Mouse (Mus musculus): ENCODE measurements around the gene Elovl2. TPM values are rescaled to one million over a fixed set of nuclear protein-coding genes. Genes with fewer than 3 reads are reported as not detected.

Elovl2 gene
- total and polyA plus RNA-seq, 3 experiments = not detected

GRCm38 (mm10) chr13:41235181-41235580 is 15.0 kb upstream of the Elovl2 start:
- no peak for TF ChIP-seq MYC (IDR thresholded peaks at IDR 0.05; ENCODE audit: low read depth, low read length)
- TF ChIP-seq ZC3H11A (IDR thresholded peaks at IDR 0.05; ENCODE audit: low read depth, low read length) = no peak
- no peak for TF ChIP-seq SMC3 (IDR thresholded peaks at IDR 0.05; ENCODE audit: low read depth, low read length)
- TF ChIP-seq MXI1 (IDR thresholded peaks at IDR 0.05; ENCODE audit: low read depth, low read length) = no peak
- TF ChIP-seq EP300 (IDR thresholded peaks at IDR 0.05; ENCODE audit: low read depth in 1 of 2, low read length in 2 of 2) = no peak
- no peak for TF ChIP-seq E2F4 (IDR thresholded peaks at IDR 0.05; ENCODE audit: borderline replicate concordance, low read depth, low read length)
- TF ChIP-seq ZMIZ1 (IDR thresholded peaks at IDR 0.05; ENCODE audit: low read depth, low read length) = no peak
- TF ChIP-seq NRF1 (IDR thresholded peaks at IDR 0.05; ENCODE audit: insufficient read depth, low read depth, low read length, poor library complexity, severe bottlenecking) = no peak
- no peak for TF ChIP-seq HCFC1 (IDR thresholded peaks at IDR 0.05; ENCODE audit: low read depth, low read length)
- TF ChIP-seq JUND (IDR thresholded peaks at IDR 0.05; ENCODE audit: low read depth, low read length) = no peak
- TF ChIP-seq POLR2A (IDR thresholded peaks at IDR 0.05; ENCODE audit: control insufficient read depth in 1 of 2, insufficient read depth in 1 of 2, low read depth in 1 of 2, low read length in 2 of 2, poor library complexity in 1 of 2) = no peak
- no peak for TF ChIP-seq BHLHE40 (IDR thresholded peaks at IDR 0.05; ENCODE audit: borderline replicate concordance, low read depth, low read length)
- TF ChIP-seq CTCF (IDR thresholded peaks at IDR 0.05 in 2 of 3, conservative IDR thresholded peaks at IDR 0.05 in 1 of 3; ENCODE audit: control insufficient read depth in 1 of 3, insufficient read depth in 1 of 3, low read depth in 2 of 3, low read length in 3 of 3, poor library complexity in 1 of 3, severe bottlenecking in 1 of 3) = no peak
- TF ChIP-seq MEF2A (IDR thresholded peaks at IDR 0.05; ENCODE audit: extremely low read depth, insufficient replicate concordance, low read depth, low read length, poor library complexity, severe bottlenecking) = no peak
- no peak for TF ChIP-seq RCOR1 (IDR thresholded peaks at IDR 0.05; ENCODE audit: low read depth, low read length)
- Histone ChIP-seq H3K27me3 (ENCODE audit: control insufficient read depth in 1 of 2, insufficient read depth in 2 of 2, low read length in 2 of 2) (no peaks in the 10 kb centered on the region), H3K79me2 (ENCODE audit: control insufficient read depth, insufficient read depth, low read length, poor library complexity) (no peaks in the 10 kb centered on the region), H3K9ac (ENCODE audit: control insufficient read depth, low read depth, low read length, poor library complexity, severe bottlenecking) (no peak overlapping the region), H3K36me3 (ENCODE audit: control insufficient read depth in 1 of 2, insufficient read depth in 2 of 2, low read length in 2 of 2) (peaks cover 0 to 3% of the 10 kb centered on the region in 2 experiments; a peak in 1 of 4 replicates), H3K27ac (ENCODE audit: control insufficient read depth, low read depth, low read length) (no peak overlapping the region), H3K4me3 (ENCODE audit: control insufficient read depth in 1 of 2, insufficient read depth in 1 of 2, low read depth in 2 of 2, low read length in 2 of 2) (no peak overlapping the region), H3K9me3 (replicated peaks; ENCODE audit: insufficient read depth, low read length) (no peaks in the 10 kb centered on the region), H3K4me1 (ENCODE audit: control insufficient read depth in 1 of 2, insufficient read depth in 2 of 2, low read length in 2 of 2) (no peaks in the 10 kb centered on the region)
- DNase-seq (ENCODE audit: low read depth, low spot score) = no peak

- TF ChIP-seq JUND (IDR thresholded peaks at IDR 0.05; ENCODE audit: low read depth, low read length) = no peak
- no peak overlapping the region for H3K4me3 ChIP-seq (ENCODE audit: control insufficient read depth in 1 of 2, insufficient read depth in 1 of 2, low read depth in 2 of 2, low read length in 2 of 2)
- no peak overlapping the region for H3K9ac ChIP-seq (ENCODE audit: control insufficient read depth, low read depth, low read length, poor library complexity, severe bottlenecking)
- no peak for DNase-seq (ENCODE audit: low read depth, low spot score)
- H3K9me3 ChIP-seq (replicated peaks; ENCODE audit: insufficient read depth, low read length) = no peaks in the 10 kb centered on the region
- no peaks in the 10 kb centered on the region for H3K79me2 ChIP-seq (ENCODE audit: control insufficient read depth, insufficient read depth, low read length, poor library complexity)
- no peaks in the 10 kb centered on the region for H3K36me3 ChIP-seq (ENCODE audit: control insufficient read depth in 1 of 2, insufficient read depth in 2 of 2, low read length in 2 of 2)
- no peaks in the 10 kb centered on the region for H3K4me1 ChIP-seq (ENCODE audit: control insufficient read depth in 1 of 2, insufficient read depth in 2 of 2, low read length in 2 of 2)
- no peak overlapping the region for H3K27ac ChIP-seq (ENCODE audit: control insufficient read depth, low read depth, low read length)
- H3K27me3 ChIP-seq (ENCODE audit: control insufficient read depth in 1 of 2, insufficient read depth in 2 of 2, low read length in 2 of 2) = no peaks in the 10 kb centered on the region
Measured at GRCm38 (mm10) chr13:41233241-41233640, 13.0 kb upstream of the Elovl2 start.

GRCm38 (mm10) chr13:41232209-41232608 is 12.0 kb upstream of the Elovl2 start:
- DNase-seq (ENCODE audit: low read depth, low spot score) = no peak
- Histone ChIP-seq H3K27ac (ENCODE audit: control insufficient read depth, low read depth, low read length) (no peak overlapping the region), H3K9ac (ENCODE audit: control insufficient read depth, low read depth, low read length, poor library complexity, severe bottlenecking) (no peak overlapping the region), H3K27me3 (ENCODE audit: control insufficient read depth in 1 of 2, insufficient read depth in 2 of 2, low read length in 2 of 2) (no peaks in the 10 kb centered on the region; a peak in 1 of 4 replicates), H3K79me2 (ENCODE audit: control insufficient read depth, insufficient read depth, low read length, poor library complexity) (no peaks in the 10 kb centered on the region), H3K4me3 (ENCODE audit: control insufficient read depth in 1 of 2, insufficient read depth in 1 of 2, low read depth in 2 of 2, low read length in 2 of 2) (no peak overlapping the region), H3K36me3 (ENCODE audit: control insufficient read depth in 1 of 2, insufficient read depth in 2 of 2, low read length in 2 of 2) (no peaks in the 10 kb centered on the region), H3K4me1 (ENCODE audit: control insufficient read depth in 1 of 2, insufficient read depth in 2 of 2, low read length in 2 of 2) (no peaks in the 10 kb centered on the region), H3K9me3 (replicated peaks; ENCODE audit: insufficient read depth, low read length) (no peaks in the 10 kb centered on the region)
- TF ChIP-seq ELF1 (IDR thresholded peaks at IDR 0.05; ENCODE audit: low read depth, low read length) = no peak
- no peak for TF ChIP-seq EP300 (IDR thresholded peaks at IDR 0.05; ENCODE audit: low read depth in 1 of 2, low read length in 2 of 2)
- no peak for TF ChIP-seq USF2 (IDR thresholded peaks at IDR 0.05; ENCODE audit: borderline replicate concordance in 1 of 2, insufficient read depth in 1 of 2, low read depth in 1 of 2, low read length in 2 of 2)
- TF ChIP-seq E2F4 (IDR thresholded peaks at IDR 0.05; ENCODE audit: borderline replicate concordance, low read depth, low read length) = no peak
- no peak for TF ChIP-seq POLR2AphosphoS2 (IDR thresholded peaks at IDR 0.05; ENCODE audit: low read length)
- no peak for TF ChIP-seq NRF1 (IDR thresholded peaks at IDR 0.05; ENCODE audit: insufficient read depth, low read depth, low read length, poor library complexity, severe bottlenecking)
- no peak for TF ChIP-seq POLR2A (IDR thresholded peaks at IDR 0.05; ENCODE audit: control insufficient read depth in 1 of 2, insufficient read depth in 1 of 2, low read depth in 1 of 2, low read length in 2 of 2, poor library complexity in 1 of 2)
- no peak for TF ChIP-seq USF1 (IDR thresholded peaks at IDR 0.05; ENCODE audit: low read depth, low read length)
- no peak for TF ChIP-seq UBTF (IDR thresholded peaks at IDR 0.05; ENCODE audit: borderline replicate concordance, insufficient read depth, low read depth, low read length)
- no peak for TF ChIP-seq RAD21 (IDR thresholded peaks at IDR 0.05; ENCODE audit: low read depth, low read length)
- TF ChIP-seq SMC3 (IDR thresholded peaks at IDR 0.05; ENCODE audit: low read depth, low read length) = no peak
- TF ChIP-seq CTCF (IDR thresholded peaks at IDR 0.05 in 2 of 3, conservative IDR thresholded peaks at IDR 0.05 in 1 of 3; ENCODE audit: control insufficient read depth in 1 of 3, insufficient read depth in 1 of 3, low read depth in 2 of 3, low read length in 3 of 3, poor library complexity in 1 of 3, severe bottlenecking in 1 of 3) = no peak
- TF ChIP-seq TBP (IDR thresholded peaks at IDR 0.05; ENCODE audit: low read depth, low read length) = no peak
- no peak for TF ChIP-seq GATA1 (IDR thresholded peaks at IDR 0.05; ENCODE audit: low read depth, low read length)
- no peak for TF ChIP-seq MAFK (IDR thresholded peaks at IDR 0.05; ENCODE audit: borderline replicate concordance, low read depth, low read length)
